Mouse (Mus musculus): ENCODE data around the gene Ncoa3.

DNA sequence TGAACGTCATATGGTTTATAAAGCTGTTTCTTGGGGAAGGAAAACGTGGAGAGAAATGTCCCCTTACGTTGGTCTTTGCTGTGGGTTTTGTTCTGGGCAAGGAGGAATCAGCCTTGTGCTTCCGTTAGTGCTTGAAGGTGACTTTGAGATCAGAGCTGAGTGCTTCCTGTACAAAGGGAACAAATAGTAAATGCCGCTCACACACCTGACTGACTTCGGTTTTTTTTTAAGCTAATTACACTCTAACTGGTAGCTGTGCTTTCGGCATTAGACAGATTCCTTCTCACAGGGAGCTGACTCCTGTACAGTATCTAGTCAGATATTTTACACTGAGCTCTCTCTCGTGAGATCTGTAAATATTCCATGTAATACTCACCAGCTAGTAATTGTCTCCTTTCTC, 29.9 kb downstream of the Ncoa3 start:
- TF ChIP-seq CTCF (IDR thresholded peaks at IDR 0.05; ENCODE audit: control insufficient read depth, insufficient read depth, insufficient replicate concordance, low read depth, low read length) (no peak), POLR2A (IDR thresholded peaks at IDR 0.05; ENCODE audit: control insufficient read depth, low read depth, low read length) (no peak)
